Mouse (Mus musculus): ENCODE data around the gene Lin7a.

Lin7a gene

DNA sequence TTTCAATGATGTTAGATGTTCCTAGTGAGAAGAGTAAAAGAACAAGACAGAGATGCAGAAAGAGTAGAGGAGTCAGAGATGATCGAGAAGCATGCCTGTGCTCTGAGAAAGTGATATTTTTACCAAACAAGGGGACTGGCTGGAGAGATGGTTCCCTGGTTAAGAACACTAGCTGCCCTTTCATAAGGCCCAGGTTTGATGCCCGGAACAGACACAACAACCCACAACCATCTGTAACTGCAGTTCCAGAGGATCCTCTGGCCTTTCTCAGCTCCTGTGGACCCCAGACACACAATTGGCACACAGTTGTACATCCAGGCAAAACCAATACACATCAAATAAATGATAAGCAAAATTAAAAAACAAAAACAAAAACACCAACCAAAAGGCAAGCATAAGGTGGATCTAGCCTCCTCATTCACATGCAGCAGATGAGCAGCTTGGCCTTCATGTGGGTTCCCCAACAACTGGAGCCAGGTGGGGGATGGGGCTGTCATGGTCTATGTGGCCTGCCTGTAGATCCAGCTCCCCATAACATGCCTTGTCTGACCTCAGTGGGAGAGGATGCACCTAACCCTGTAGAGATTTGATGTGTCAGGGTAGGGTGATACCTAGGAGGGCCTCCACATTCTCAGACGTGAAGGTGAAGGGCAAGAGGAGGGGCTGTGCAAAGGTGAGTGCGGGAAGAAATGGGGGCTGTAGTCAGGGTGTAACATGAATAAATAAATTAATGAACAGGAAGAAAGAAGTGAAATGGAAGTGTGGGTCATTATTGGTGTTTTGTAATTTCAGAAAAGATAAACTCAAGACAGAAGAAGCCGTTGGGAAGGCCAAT, 178.2 kb downstream of the Lin7a start:
- no peak for DNase-seq (ENCODE audit: low spot score in 2 of 2)

DNA sequence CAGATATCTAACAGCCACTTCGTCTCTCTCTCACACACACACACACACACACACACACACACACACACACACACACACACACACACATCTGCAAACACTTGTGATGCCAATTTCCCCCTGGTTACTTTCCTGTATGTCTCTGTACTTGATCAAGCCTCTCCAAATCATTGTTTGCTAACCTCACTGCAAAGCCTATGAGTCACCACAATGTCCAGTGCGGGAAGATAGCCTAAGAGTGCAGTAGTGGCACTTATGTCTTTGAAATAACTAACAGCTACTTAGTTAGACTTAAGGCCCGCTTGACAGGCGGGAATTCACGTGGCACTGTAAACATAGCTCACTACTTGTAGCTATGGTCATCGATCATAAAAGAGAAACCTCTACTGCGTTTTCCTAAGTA, 196.3 kb downstream of the Lin7a start:
- DNase-seq (ENCODE audit: low spot score in 2 of 2) = no peak

All from natural killer cell, adult 2 months (primary cell).